ENCODE assay signal across 15 mouse cellular contexts in genomic region chr7:84247960-84248665, GRCm38 (mm10).
A peak's percentile ranks its signal among the peaks of the same experiment; 100 is the strongest.
DNase-seq lines count a peak whose midpoint lies in the region; ATAC-seq and TF ChIP-seq lines count a peak whose summit lies in the region.
"Had no signal": no experiment of that assay in that cellular context is flagged by ENCODE, and none has a peak within 500 bp of the region (broad histone marks: within the 10 kb centered on the region; RNA-seq: fewer than 3 reads in every experiment).

No protein-coding gene starts in this region.

- no peak overlapping the region for H3K4me2 ChIP-seq in kidney, embryonic 15.5 days
- H3K4me2 ChIP-seq in midbrain, embryonic 14.5 days (ENCODE audit: low read length) = no peak overlapping the region
- H3K4me2 ChIP-seq: heart, embryonic 12.5 days; liver, embryonic 13.5 days; neural tube, embryonic 12.5 days had no signal

- H3K9me3 ChIP-seq in kidney, embryonic 15.5 days (replicated peaks) = no peaks in the 10 kb centered on the region
- H3K9me3 ChIP-seq in midbrain, embryonic 14.5 days (ENCODE audit: control insufficient read depth, low read length) = no peaks in the 10 kb centered on the region
- H3K9me3 ChIP-seq: heart, embryonic 12.5 days; liver, embryonic 13.5 days; neural tube, embryonic 12.5 days had no signal

- no peak overlapping the region for H3K4me3 ChIP-seq in kidney, embryonic 15.5 days (replicated peaks)
- no peak overlapping the region for H3K4me3 ChIP-seq in kidney, adult 2 months (ENCODE audit: insufficient read depth, low read depth, low read length)
- no peak overlapping the region for H3K4me3 ChIP-seq in midbrain, embryonic 14.5 days (replicated peaks; ENCODE audit: low read depth, low read length)
- H3K4me3 ChIP-seq: heart, embryonic 12.5 days; layer of hippocampus, adult 2 months; liver, embryonic 13.5 days; neural tube, embryonic 12.5 days had no signal

- peak overlapping the region; percentile 88 for H3K27ac ChIP-seq in kidney, embryonic 15.5 days
- H3K27ac ChIP-seq in kidney, adult 2 months (ENCODE audit: insufficient read depth, low read depth, low read length) = no peak overlapping the region
- H3K27ac ChIP-seq in midbrain, embryonic 14.5 days (replicated peaks; ENCODE audit: low read depth, low read length) = no peak overlapping the region
- H3K27ac ChIP-seq: layer of hippocampus, adult 2 months; liver, embryonic 13.5 days; neural tube, embryonic 12.5 days had no signal

- ATAC-seq in kidney, embryonic 15.5 days (replicated peaks; ENCODE audit: low FRiP score) = no peak
- ATAC-seq in midbrain, embryonic 14.5 days (ENCODE audit: low FRiP score, low TSS enrichment) = 0 out of 2 replicates have a peak, but pooled peaks have one; percentile 2

- no peak for TF ChIP-seq CTCF in kidney, adult 2 months (conservative IDR thresholded peaks at IDR 0.05; ENCODE audit: insufficient read depth, insufficient read length, low read depth, low read length)

- TF ChIP-seq POLR2A in kidney, adult 2 months (IDR thresholded peaks at IDR 0.05; ENCODE audit: low read depth, low read length) = no peak

- WGBS in kidney, embryonic 15.5 days = 48% methylated on average over 3 of the region's 3 CpGs
- WGBS in kidney, adult 2 months = 46% methylated on average over 3 of the region's 3 CpGs
- WGBS in midbrain, embryonic 14.5 days = 26% methylated on average over 3 of the region's 3 CpGs

- DNase-seq in kidney, adult 2 months = no peak
- DNase-seq in ES-CJ7 (ENCODE audit: low read depth, low spot score) (peak; percentile 75), R1 (ENCODE audit: low read depth, low spot score) (peak; percentile 84)
- peak; percentile 38 for DNase-seq in midbrain, embryonic 14.5 days
- DNase-seq in Muller cell, postnatal 12 days (ENCODE audit: inconsistent ontology term) = no peak
- DNase-seq in testis, postnatal 10 days (ENCODE audit: low spot score) = no peak
- DNase-seq: cerebellum, adult 11-12 months; liver, embryonic 13.5 days; spleen, adult 18-20 months; thymus, adult 18-20 months had no signal

- H3K27me3 ChIP-seq in kidney, embryonic 15.5 days = no peaks in the 10 kb centered on the region
- no peaks in the 10 kb centered on the region for H3K27me3 ChIP-seq in kidney, adult 2 months (replicated peaks; ENCODE audit: control insufficient read depth, insufficient read depth, low read length)
- H3K27me3 ChIP-seq in midbrain, embryonic 14.5 days (ENCODE audit: control insufficient read depth, insufficient read depth, low read length) = no peaks in the 10 kb centered on the region
- H3K27me3 ChIP-seq: CH12.LX; heart, embryonic 12.5 days; liver, embryonic 13.5 days; neural tube, embryonic 12.5 days had no signal

- H3K4me1 ChIP-seq in kidney, embryonic 15.5 days = peaks cover 20% of the 10 kb centered on the region
- H3K4me1 ChIP-seq in kidney, adult 2 months (ENCODE audit: control insufficient read depth, insufficient read depth, low read length) = peaks cover 39% of the 10 kb centered on the region
- no peaks in the 10 kb centered on the region for H3K4me1 ChIP-seq in midbrain, embryonic 14.5 days (ENCODE audit: control insufficient read depth, insufficient read depth, low read length)
- H3K4me1 ChIP-seq: liver, embryonic 13.5 days; neural tube, embryonic 12.5 days had no signal

- H3K9ac ChIP-seq in kidney, embryonic 15.5 days = no peak overlapping the region
- no peak overlapping the region for H3K9ac ChIP-seq in midbrain, embryonic 14.5 days (replicated peaks; ENCODE audit: low read length)
- H3K9ac ChIP-seq: heart, embryonic 12.5 days; liver, embryonic 13.5 days; neural tube, embryonic 12.5 days had no signal

- H3K36me3 ChIP-seq in kidney, embryonic 15.5 days = no peaks in the 10 kb centered on the region
- H3K36me3 ChIP-seq in kidney, adult 2 months (ENCODE audit: control insufficient read depth, insufficient read depth, low read length) = no peaks in the 10 kb centered on the region
- H3K36me3 ChIP-seq in midbrain, embryonic 14.5 days (ENCODE audit: control insufficient read depth, insufficient read depth, low read length) = peaks cover 49% of the 10 kb centered on the region
- H3K36me3 ChIP-seq: heart, embryonic 12.5 days; liver, embryonic 13.5 days had no signal

Comparison
In these comparisons a context has a peak if more than half of its experiments do, and no peak if none do; other contexts are left out.
1. DNase-seq: peak in ES-CJ7 (single experiment), R1 (single experiment) and midbrain, embryonic 14.5 days (single experiment); none in kidney, adult 2 months (single experiment), Muller cell, postnatal 12 days (single experiment) and testis, postnatal 10 days (single experiment).